Mouse (Mus musculus) liver, embryonic 15.5 days (tissue): ENCODE measurements around the gene Letm1. TPM values are rescaled to one million over a fixed set of nuclear protein-coding genes. Genes with fewer than 3 reads are reported as not detected.

Experiments used
- ATAC-seq: fragments of 200-750 bp; cut with Nextera tagmentation; 2 replicates; pipeline ENCODE4 v1.8.0; 2017; ENCODE audit warnings: moderate number of reproducible peaks, mild to moderate bottlenecking, moderate library complexity; ENCODE audit not compliant: insufficient read depth
- H3K27ac ChIP-seq: fragments of 300-500 bp; sonication (generic); replicated peaks from 2 replicates; pipeline ENCODE4 v1.5.1; 2015; ENCODE audit warnings: mild to moderate bottlenecking, inconsistent platforms
- H3K27me3 ChIP-seq: fragments of 300-500 bp; sonication (generic); 2 replicates; pipeline ENCODE4 v1.6.1; 2015; ENCODE audit warnings: mild to moderate bottlenecking, inconsistent platforms
- H3K36me3 ChIP-seq: fragments of 300-500 bp; sonication (generic); replicated peaks from 2 replicates; pipeline ENCODE4 v1.6.1; 2015; ENCODE audit warnings: moderate library complexity, mild to moderate bottlenecking, inconsistent platforms
- H3K4me1 ChIP-seq: fragments of 300-500 bp; sonication (generic); replicated peaks from 2 replicates; pipeline ENCODE4 v1.6.1; 2015; ENCODE audit warnings: inconsistent platforms
- H3K4me2 ChIP-seq: fragments of 300-500 bp; sonication (generic); 2 replicates; pipeline ENCODE4 v1.6.1; 2015; ENCODE audit warnings: moderate library complexity, mild to moderate bottlenecking, inconsistent platforms
- H3K4me3 ChIP-seq: fragments of 300-500 bp; sonication (generic); replicated peaks from 2 replicates; pipeline ENCODE4 v1.5.1; 2015; ENCODE audit warnings: mild to moderate bottlenecking, inconsistent platforms
- H3K9ac ChIP-seq: fragments of 300-500 bp; sonication (generic); 2 replicates; pipeline ENCODE4 v1.6.1; 2015; ENCODE audit warnings: moderate library complexity, mild to moderate bottlenecking, inconsistent platforms
- H3K9me3 ChIP-seq: fragments of 300-500 bp; sonication (generic); replicated peaks from 2 replicates; pipeline ENCODE4 v1.6.1; 2016; ENCODE audit warnings: inconsistent platforms
- WGBS: fragments of 180-500 bp; shearing (Covaris S2); methylation state at CpG from one replicate; pipeline ENCODE4 v1.1.7; 2015; ENCODE audit warnings: mixed read lengths; ENCODE audit not compliant: insufficient replicate concordance; 5-methylcytosine and 5-hydroxymethylcytosine counted together
- polyA plus RNA-seq: library from polyadenylated mRNA; unstranded; fragments of >200 nt; fragmentation: Nextera tagmentation; extraction: Ambion mirVana; gene quantifications from 2 replicates; pipeline ENCODE4 v1.2.1, GENCODE M21; 2015

Letm1 gene
- polyA plus RNA-seq, 1 experiment from 2014 or later = 18.9 TPM

DNA sequence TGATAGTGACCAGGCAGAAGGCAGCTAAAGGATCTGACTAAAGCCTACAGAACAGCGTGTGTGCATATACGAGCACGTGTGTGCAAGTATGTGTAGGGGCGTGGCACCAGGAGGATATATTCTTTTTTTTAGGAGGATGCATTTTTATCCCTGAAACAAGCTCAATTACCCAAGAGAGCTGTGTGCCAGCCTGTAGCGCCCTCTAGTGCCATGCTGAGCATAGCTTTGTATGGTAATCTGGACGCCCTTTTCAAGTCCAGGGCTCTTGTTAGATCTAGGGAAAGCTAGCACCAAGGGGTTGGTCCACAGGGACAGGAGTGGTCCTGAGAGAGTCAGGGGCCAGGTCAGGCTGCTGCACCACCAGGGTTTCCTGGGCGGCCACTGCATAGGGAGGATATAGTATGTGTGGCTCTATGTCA lies 44.7 kb downstream of the Letm1 start:
- no peak for ATAC-seq
- 21% methylated on average over 7 of the region's 7 CpGs for WGBS
- H3K9me3 ChIP-seq = no peaks in the 10 kb centered on the region
- no peak overlapping the region for H3K27ac ChIP-seq
- H3K4me3 ChIP-seq = no peak overlapping the region
- no peak overlapping the region for H3K4me2 ChIP-seq
- H3K4me1 ChIP-seq = no peaks in the 10 kb centered on the region; the same call in 1 of the 2 replicates
- peaks cover under 1% of the 10 kb centered on the region for H3K36me3 ChIP-seq
- no peaks in the 10 kb centered on the region for H3K27me3 ChIP-seq
- no peak overlapping the region for H3K9ac ChIP-seq

GRCm38 (mm10) chr5:33736230-33736629 lies 46.4 kb downstream of the Letm1 start:
- 71% methylated on average over 9 of the region's 9 CpGs for WGBS
- no peak overlapping the region for H3K4me3 ChIP-seq

GRCm38 (mm10) chr5:33735412-33736092 lies 47.1 kb downstream of the Letm1 start:
- no peaks in the 10 kb centered on the region for H3K27me3 ChIP-seq
- H3K9me3 ChIP-seq = no peaks in the 10 kb centered on the region
- H3K4me1 ChIP-seq = no peaks in the 10 kb centered on the region; the same call in 1 of the 2 replicates
- no peak for ATAC-seq
- no peak overlapping the region for H3K4me3 ChIP-seq
- no peak overlapping the region for H3K4me2 ChIP-seq
- H3K27ac ChIP-seq = no peak overlapping the region
- no peak overlapping the region for H3K9ac ChIP-seq
- WGBS = 80% methylated on average over 16 of the region's 16 CpGs
- peaks cover 6% of the 10 kb centered on the region; the same call in 1 of the 2 replicates for H3K36me3 ChIP-seq

More at GRCm38 (mm10) chr5:33736230-33736629, 46.4 kb downstream of the Letm1 start:
- no peaks in the 10 kb centered on the region for H3K27me3 ChIP-seq
- no peaks in the 10 kb centered on the region for H3K9me3 ChIP-seq
- no peak overlapping the region for H3K4me2 ChIP-seq
- H3K36me3 ChIP-seq = peaks cover 1% of the 10 kb centered on the region; the same call in 1 of the 2 replicates
- no peak overlapping the region for H3K9ac ChIP-seq
- no peaks in the 10 kb centered on the region; the same call in 1 of the 2 replicates for H3K4me1 ChIP-seq
- no peak overlapping the region for H3K27ac ChIP-seq
- ATAC-seq = no peak

DNA sequence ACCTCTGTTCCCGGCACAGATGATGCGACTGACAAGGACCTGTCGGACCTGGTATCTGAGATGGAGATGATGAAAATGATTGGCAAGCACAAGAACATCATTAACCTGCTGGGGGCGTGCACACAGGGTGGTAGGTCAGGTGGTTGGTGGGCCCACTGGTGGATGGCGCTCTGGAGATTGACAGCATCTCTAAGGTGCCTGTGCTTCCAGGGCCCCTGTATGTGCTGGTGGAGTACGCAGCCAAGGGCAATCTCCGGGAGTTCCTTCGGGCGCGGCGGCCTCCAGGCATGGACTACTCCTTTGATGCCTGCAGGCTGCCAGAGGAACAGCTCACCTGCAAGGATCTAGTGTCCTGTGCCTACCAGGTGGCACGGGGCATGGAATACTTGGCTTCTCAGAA lies 48.8 kb downstream of the Letm1 start:
- Histone ChIP-seq H3K4me3 (no peak overlapping the region), H3K4me2 (no peak overlapping the region), H3K4me1 (no peaks in the 10 kb centered on the region), H3K9ac (no peak overlapping the region), H3K27ac (no peak overlapping the region), H3K27me3 (no peaks in the 10 kb centered on the region), H3K9me3 (no peaks in the 10 kb centered on the region), H3K36me3 (peaks cover 11% of the 10 kb centered on the region; the same call in 1 of the 2 replicates)
- WGBS = 77% methylated on average over 12 of the region's 12 CpGs
- ATAC-seq = no peak

GRCm38 (mm10) chr5:33731051-33731450 lies 51.6 kb downstream of the Letm1 start:
- ATAC-seq = no peak
- no peaks in the 10 kb centered on the region for H3K9me3 ChIP-seq
- H3K4me1 ChIP-seq = peaks cover 4% of the 10 kb centered on the region; the same call in 1 of the 2 replicates
- H3K27ac ChIP-seq = no peak overlapping the region
- WGBS = 70% methylated on average over 21 of the region's 21 CpGs
- H3K36me3 ChIP-seq = peaks cover 11% of the 10 kb centered on the region; the same call in 1 of the 2 replicates
- H3K9ac ChIP-seq = no peak overlapping the region
- H3K27me3 ChIP-seq = peaks cover 12% of the 10 kb centered on the region
- H3K4me3 ChIP-seq = no peak overlapping the region
- H3K4me2 ChIP-seq = no peak overlapping the region

- no peak overlapping the region for H3K27ac ChIP-seq
- no peaks in the 10 kb centered on the region for H3K9me3 ChIP-seq
- peaks cover 9% of the 10 kb centered on the region; the same call in 1 of the 2 replicates for H3K4me1 ChIP-seq
- no peak for ATAC-seq
- H3K4me3 ChIP-seq = no peak overlapping the region
- peaks cover 11% of the 10 kb centered on the region; the same call in 1 of the 2 replicates for H3K36me3 ChIP-seq
- 67% methylated on average over 5 of the region's 5 CpGs for WGBS
- H3K9ac ChIP-seq = no peak overlapping the region
- H3K4me2 ChIP-seq = no peak overlapping the region
- peaks cover 18% of the 10 kb centered on the region for H3K27me3 ChIP-seq
These were observed 52.1 kb downstream of the Letm1 start for GRCm38 (mm10) chr5:33730516-33730915.

DNA sequence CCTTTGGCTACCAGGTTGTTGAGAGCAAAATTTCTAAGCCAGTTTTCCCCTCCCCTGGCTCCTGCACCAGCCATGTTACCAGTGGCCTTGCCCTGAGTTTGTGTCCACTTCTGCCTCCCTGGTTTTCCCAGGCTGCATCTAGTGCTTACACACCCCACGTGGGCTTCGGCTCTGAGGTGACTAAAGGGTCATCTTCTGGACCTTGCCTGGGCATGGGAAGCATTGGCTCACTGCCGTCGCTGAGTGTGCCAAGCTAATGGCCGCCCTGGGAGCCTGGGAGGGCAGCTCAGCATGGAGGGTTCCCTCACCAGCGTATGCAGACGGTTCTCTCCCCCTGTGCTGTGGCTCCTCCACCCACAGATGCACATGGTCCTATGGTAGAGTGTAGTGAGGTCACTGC lies 53.8 kb downstream of the Letm1 start:
- Histone ChIP-seq H3K36me3 (peaks cover 11% of the 10 kb centered on the region; the same call in 1 of the 2 replicates), H3K9me3 (no peaks in the 10 kb centered on the region), H3K4me1 (peaks cover 15% of the 10 kb centered on the region; the same call in 1 of the 2 replicates), H3K27me3 (peaks cover 34% of the 10 kb centered on the region), H3K27ac (no peak overlapping the region), H3K9ac (no peak overlapping the region), H3K4me3 (no peak overlapping the region), H3K4me2 (no peak overlapping the region)
- no peak for ATAC-seq
- WGBS = 68% methylated on average over 7 of the region's 7 CpGs

- Histone ChIP-seq H3K9ac (no peak overlapping the region), H3K9me3 (no peaks in the 10 kb centered on the region), H3K4me3 (no peak overlapping the region), H3K36me3 (0 out of 2 replicates have a peak, but pooled peaks cover 11% of the 10 kb centered on the region), H3K4me1 (peaks cover 33% of the 10 kb centered on the region), H3K27ac (no peak overlapping the region), H3K27me3 (peaks cover 54% of the 10 kb centered on the region), H3K4me2 (no peak overlapping the region)
- ATAC-seq = no peak
- WGBS = 29% methylated on average over 1 of the region's 1 CpGs
These were observed 55.7 kb downstream of the Letm1 start for GRCm38 (mm10) chr5:33726891-33727290.

- ATAC-seq = no peak
- H3K4me3 ChIP-seq = no peak overlapping the region
- no peak overlapping the region for H3K27ac ChIP-seq
- H3K4me1 ChIP-seq = peaks cover 40% of the 10 kb centered on the region
- WGBS = 82% methylated on average over 7 of the region's 7 CpGs
- 0 out of 2 replicates have a peak, but pooled peaks cover 9% of the 10 kb centered on the region for H3K36me3 ChIP-seq
- H3K9ac ChIP-seq = no peak overlapping the region
- H3K9me3 ChIP-seq = no peaks in the 10 kb centered on the region
- peaks cover 61% of the 10 kb centered on the region for H3K27me3 ChIP-seq
- H3K4me2 ChIP-seq = no peak overlapping the region
These were observed 56.5 kb downstream of the Letm1 start for GRCm38 (mm10) chr5:33726081-33726647.

DNA sequence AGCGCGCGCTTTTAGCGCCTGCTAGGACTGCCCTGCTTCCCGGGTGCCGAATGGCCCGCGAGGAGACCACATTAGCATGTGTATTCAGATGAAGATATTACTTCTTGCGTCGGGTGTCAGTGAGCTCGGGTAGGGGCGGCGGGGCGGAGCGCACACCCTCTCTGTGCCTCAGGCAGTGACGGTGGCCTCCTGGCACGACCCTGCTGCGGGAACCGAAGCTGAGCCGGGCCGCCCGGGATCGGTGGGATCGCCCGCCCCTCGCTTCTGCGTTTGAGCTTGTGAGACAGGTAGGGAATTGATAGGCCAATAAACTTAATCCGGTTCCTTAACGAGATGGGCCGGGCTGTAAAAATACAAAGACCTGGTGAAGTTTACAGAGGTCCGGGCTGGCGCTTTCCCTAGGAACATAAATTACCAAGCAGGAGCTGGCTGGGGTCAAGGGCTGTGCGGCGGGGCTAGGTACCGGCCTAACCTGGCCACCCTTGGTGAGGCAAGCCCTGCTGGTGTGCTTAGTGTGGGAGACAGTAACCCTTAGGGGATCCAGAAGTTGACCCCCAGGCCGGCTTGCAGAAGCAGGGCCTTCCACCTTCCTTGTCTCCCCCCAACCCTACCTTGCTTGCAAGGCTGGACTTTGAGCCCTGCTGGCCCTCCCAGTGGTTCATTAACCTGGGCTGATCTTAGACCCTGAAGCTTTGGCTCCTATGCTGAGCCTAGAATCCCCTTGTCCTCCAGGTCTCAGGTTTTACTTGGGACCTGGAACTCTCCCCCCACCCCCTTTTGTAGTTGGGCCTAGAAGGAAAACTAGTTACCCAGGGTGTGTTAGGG lies 58.8 kb downstream of the Letm1 start:
- Histone ChIP-seq H3K36me3 (no peaks in the 10 kb centered on the region), H3K9me3 (no peaks in the 10 kb centered on the region), H3K9ac (no peak overlapping the region), H3K27me3 (peaks cover 83% of the 10 kb centered on the region), H3K4me3 (peak overlapping the region; percentile 58), H3K27ac (no peak overlapping the region; the same call in 1 of the 2 replicates), H3K4me2 (peak overlapping the region; percentile 71), H3K4me1 (peaks cover 52% of the 10 kb centered on the region)
- 16% methylated on average over 36 of the region's 36 CpGs for WGBS
- no peak; the same call in 1 of the 2 replicates for ATAC-seq
